Mouse (Mus musculus) layer of hippocampus, postnatal 10 days (tissue): ENCODE measurements around the gene Cebpz. TPM values are rescaled to one million over a fixed set of nuclear protein-coding genes. Genes with fewer than 3 reads are reported as not detected.

Experiments used
- DNase-seq, 2 experiments: peaks; one replicate each; pipeline ENCODE4 v3.0.0; 2021; ENCODE audit warnings: low spot score in 2 of 2
- total RNA-seq, 2 experiments: library from RNA; stranded (reverse); gene quantifications; 2 replicates each; pipeline ENCODE4 v1.2.3; 2021

Gene Cebpz
- total RNA-seq, 2 experiments from 2014 or later, result 33.6 to 33.8 TPM

DNA sequence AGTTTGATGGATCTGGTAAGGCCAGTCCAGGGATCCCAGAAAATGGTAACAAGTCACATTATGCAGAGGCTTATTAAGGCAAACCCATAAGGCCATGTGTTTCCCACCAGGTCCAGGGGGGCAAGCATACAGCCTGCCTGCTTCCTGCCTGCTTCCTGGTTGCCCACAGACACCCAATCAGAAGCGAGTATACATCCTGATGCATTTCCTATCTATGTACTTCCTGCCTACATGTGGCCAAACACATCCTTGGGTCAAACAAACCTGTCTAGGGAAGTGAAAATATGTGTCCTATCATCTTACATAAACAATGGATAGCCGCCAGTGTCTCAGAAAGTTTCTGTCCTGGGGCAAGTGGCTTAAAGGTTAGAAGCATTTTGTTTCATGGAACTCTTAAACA is 33.7 kb downstream of the Cebpz start:
- no peak for DNase-seq

DNA sequence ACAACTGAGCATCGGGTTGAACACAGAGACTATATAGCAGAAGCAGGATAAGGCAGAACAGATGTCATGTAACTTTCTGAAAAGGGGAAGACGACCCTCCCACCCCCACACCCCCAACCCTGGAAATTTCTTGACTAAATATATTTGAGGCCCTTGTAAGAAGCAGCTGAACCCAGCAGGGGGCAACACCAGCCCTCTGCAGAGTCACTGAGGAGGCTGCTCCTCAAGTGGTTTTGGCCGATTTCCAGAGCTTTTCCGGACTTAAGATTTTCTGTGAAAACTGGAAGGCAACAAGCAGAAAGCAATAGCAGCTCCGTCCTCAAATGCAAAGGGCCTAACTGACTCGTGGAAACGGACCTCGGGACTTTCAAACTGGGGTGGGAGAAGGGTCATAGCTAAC is 41.5 kb downstream of the Cebpz start:
- DNase-seq, result peak; percentile 43 to 48

GRCm38 (mm10) chr17:78894991-78895390 is 41.9 kb downstream of the Cebpz start:
- DNase-seq, result no peak

GRCm38 (mm10) chr17:78891020-78891419 is 45.8 kb downstream of the Cebpz start:
- DNase-seq, result no peak

DNA sequence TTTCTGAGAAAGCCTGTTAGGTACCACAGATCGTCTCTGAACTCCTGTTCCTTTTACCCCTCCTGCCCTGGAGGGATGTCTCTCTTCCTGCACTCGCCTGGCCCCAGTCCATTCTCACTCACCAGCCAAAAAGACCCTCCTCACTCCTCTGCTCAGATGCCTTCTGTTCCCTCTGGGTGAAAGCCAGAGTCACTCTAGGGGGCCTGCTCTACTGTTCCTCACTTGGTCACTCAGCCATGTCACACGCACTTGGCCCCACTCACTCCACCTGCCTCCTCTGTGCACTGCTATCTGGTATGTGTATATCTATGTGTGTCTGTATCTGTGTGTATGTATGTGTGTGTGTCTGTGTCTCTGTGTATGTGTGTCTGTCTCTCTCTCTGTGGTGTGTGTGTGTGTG is 47.7 kb downstream of the Cebpz start:
- DNase-seq, result no peak

DNA sequence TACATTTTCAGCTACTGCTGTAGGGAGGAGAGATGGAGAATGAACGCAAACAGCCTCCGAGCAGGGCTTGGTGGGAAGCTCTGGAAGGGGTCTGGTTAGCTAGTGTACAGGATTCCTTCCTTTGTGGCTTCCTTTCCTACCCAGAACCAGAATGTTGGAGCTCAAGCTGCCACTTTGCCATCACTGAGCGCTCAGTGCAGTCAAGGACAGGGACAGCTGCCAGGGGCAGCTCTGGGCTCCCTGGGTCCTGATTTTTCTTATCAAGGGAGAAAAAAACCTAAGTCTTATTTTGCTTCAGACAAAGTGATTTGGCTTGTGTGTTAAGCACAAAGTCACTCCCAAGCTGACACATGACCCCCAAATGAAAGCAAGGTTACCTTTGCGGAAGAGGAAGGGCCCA is 48.3 kb downstream of the Cebpz start:
- no peak for DNase-seq

GRCm38 (mm10) chr17:78885286-78886065 is 51.4 kb downstream of the Cebpz start:
- DNase-seq, result no peak

- DNase-seq, result no peak
Observed at GRCm38 (mm10) chr17:78883291-78883690, 53.6 kb downstream of the Cebpz start.

- DNase-seq, result peak; percentile 57 to 65
Observed at GRCm38 (mm10) chr17:78882401-78883112, 54.3 kb downstream of the Cebpz start, which contains the start of gene Eif2ak2. Eif2ak2 (minus strand) TSS chr17:78882573.

DNA sequence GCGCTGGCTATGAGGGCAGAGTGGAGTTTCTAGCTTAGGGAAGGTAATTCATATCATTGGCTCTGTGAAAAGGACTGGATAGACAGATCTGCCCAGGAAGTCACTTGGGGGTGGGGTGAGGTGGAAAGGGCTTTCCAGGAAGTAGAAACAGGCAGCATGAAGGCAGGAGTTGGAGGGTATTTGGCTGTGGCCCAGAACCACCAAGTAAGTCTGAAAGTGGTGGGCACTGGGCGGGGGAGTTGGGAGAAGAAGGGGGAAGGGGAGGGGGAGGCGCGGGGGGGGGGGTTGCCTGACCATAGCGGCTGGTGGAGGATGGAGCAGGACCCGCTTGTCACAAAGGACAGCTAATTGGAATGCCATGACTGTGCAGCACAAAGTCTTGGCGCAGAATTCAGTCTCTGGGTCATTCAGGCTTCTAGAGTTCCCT is 55.0 kb downstream of the Cebpz start:
- DNase-seq, result no peak

GRCm38 (mm10) chr17:78873886-78874285 is 63.0 kb downstream of the Cebpz start:
- DNase-seq, result no peak

Other genes with a start within 250 kb of the Cebpz start
- gene Strn, start 199.9 kb downstream of the Cebpz start, total RNA-seq, result 10 to 100 TPM; 66.7 to 67.1 TPM
- gene Heatr5b, start 101.7 kb downstream of the Cebpz start, total RNA-seq, result 10 to 100 TPM; 49.7 to 54.6 TPM
- 10 to 100 TPM; 26.1 to 41.8 TPM for gene Gpatch11, start 101.5 kb downstream of the Cebpz start, total RNA-seq
- gene Eif2ak2, start 54.5 kb downstream of the Cebpz start, total RNA-seq, result 10 to 100 TPM in 1 of 2 experiments, 1 to 10 TPM in 1; 6.2 to 11.1 TPM
- not detected for gene Sult6b1, start 30.1 kb downstream of the Cebpz start, total RNA-seq
- 10 to 100 TPM; 27.7 to 33.4 TPM for gene Cebpzos, start 20.6 kb downstream of the Cebpz start, total RNA-seq
- gene Ndufaf7, start 70 bp upstream of the Cebpz start, total RNA-seq, result 10 to 100 TPM; 62.8 to 70.1 TPM
- gene Prkd3, start 83.8 kb upstream of the Cebpz start, total RNA-seq, result 10 to 100 TPM; 17.2 to 18.8 TPM
- 10 to 100 TPM; 18.6 to 20.5 TPM for gene Qpct, start 114.8 kb upstream of the Cebpz start, total RNA-seq